Mouse (Mus musculus): ENCODE results near the gene Golga7b.

DNA sequence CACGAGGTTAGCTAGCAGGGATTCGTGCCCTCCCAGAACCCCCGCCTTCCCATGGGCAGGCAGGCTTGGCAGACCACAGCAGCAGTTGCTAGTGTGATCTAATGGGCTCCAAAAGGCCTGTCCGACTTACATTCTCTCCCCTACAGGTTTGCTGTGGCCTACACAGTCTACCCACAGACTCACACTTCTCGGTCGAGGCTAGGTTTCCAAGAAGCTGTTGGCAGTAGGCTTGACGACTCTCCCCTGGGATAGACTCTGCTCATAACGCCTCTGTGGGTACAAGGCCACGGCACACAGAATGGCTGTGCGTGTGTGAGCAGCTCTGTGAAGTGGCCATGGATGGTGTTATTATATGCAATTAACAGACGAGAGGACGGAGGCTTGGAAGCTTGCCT, 9.9 kb downstream of the Golga7b start:
- TF ChIP-seq CTCF (IDR thresholded peaks at IDR 0.05; ENCODE audit: control insufficient read depth, insufficient read depth, low read length) (no peak), POLR2A (IDR thresholded peaks at IDR 0.05; ENCODE audit: borderline replicate concordance, control insufficient read depth, low read depth, low read length) (no peak)

Measured in bone marrow, adult 2 months (tissue).